Mouse (Mus musculus): ENCODE measurements around the gene Hrk.

GRCm38 (mm10) chr5:118169222-118170221 lies 5.1 kb downstream of the Hrk start:
- no peak for TF ChIP-seq SRF (IDR thresholded peaks at IDR 0.05; ENCODE audit: control insufficient read depth, insufficient read length, low read depth)
- TF ChIP-seq TCF12 (IDR thresholded peaks at IDR 0.05; ENCODE audit: insufficient read depth, poor library complexity, severe bottlenecking), result no peak
- TF ChIP-seq CEBPB (IDR thresholded peaks at IDR 0.05; ENCODE audit: insufficient read depth, poor library complexity, severe bottlenecking), result no peak
